Mouse (Mus musculus) myocyte (in vitro differentiated cells): ENCODE measurements around the gene Rassf3.

ENCODE experiments used
- CEBPB ChIP-seq: IDR thresholded peaks from 2 replicates; pipeline ENCODE4 v1.6.1; 2011; ENCODE audit warnings: mild to moderate bottlenecking, moderate library complexity; ENCODE audit not compliant: poor library complexity, insufficient read depth, severe bottlenecking
- E2F4 ChIP-seq: IDR thresholded peaks from one replicate; pipeline ENCODE4 v1.6.1; 2011; ENCODE audit warnings: mild to moderate bottlenecking, control low read depth, moderate library complexity; ENCODE audit not compliant: insufficient read depth
- MAX ChIP-seq: IDR thresholded peaks from one replicate; pipeline ENCODE4 v1.6.1; 2011; ENCODE audit warnings: low read depth, mild to moderate bottlenecking, control low read depth
- POLR2A ChIP-seq: IDR thresholded peaks from one replicate; pipeline ENCODE4 v1.6.1; 2011; ENCODE audit warnings: low read depth, mild to moderate bottlenecking, control low read depth, moderate library complexity; ENCODE audit not compliant: insufficient read length
- REST ChIP-seq: IDR thresholded peaks from one replicate; pipeline ENCODE4 v1.6.1; 2011; ENCODE audit warnings: mild to moderate bottlenecking, control low read depth, moderate library complexity; ENCODE audit not compliant: insufficient read depth, insufficient read length
- USF1 ChIP-seq: IDR thresholded peaks from one replicate; pipeline ENCODE4 v1.6.1; 2011; ENCODE audit warnings: low read depth, mild to moderate bottlenecking, control low read depth, moderate library complexity

GRCm38 (mm10) chr10:121421657-121422290, 54.4 kb downstream of the Rassf3 start:
- TF ChIP-seq POLR2A (no peak), MAX (no peak), E2F4 (no peak), CEBPB (no peak), REST (no peak), USF1 (no peak)
